Mouse (Mus musculus) kidney, postnatal 36 days (tissue): ENCODE measurements at regions not wholly inside any gene's neighbourhood (a gene's known extent, or its start where the extent isn't known, plus 50 kb on each side); places are given as distances from the start of the nearest gene placed in this dataset.

Experiments used
- DNase-seq, 2 experiments: peaks; one replicate each; pipeline ENCODE4 v3.0.0; 2021 to 2022; ENCODE audit warnings: mixed read lengths in 2 of 2

DNA sequence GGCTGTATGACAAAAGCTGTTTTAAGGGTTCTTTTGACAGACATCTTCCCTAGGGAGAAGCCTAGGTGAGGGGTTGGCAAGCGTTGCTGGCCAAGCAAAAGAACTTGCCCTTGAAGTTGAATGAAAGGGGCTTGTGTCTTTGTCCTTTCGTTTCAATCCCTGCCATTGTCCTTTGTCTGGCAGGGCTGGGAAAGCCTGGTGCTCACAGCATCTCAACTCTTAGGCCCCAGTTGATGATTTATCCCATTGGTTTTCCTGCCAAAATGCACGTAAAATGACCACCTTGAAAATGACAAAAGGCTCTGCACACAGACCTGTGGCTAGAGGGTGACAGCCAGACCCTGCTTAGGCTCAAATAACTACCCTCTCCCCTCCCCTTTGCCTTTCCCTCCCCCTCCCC lies 153.9 kb upstream of the Id2 start:
- DNase-seq: peak; percentile 30 to 42

DNA sequence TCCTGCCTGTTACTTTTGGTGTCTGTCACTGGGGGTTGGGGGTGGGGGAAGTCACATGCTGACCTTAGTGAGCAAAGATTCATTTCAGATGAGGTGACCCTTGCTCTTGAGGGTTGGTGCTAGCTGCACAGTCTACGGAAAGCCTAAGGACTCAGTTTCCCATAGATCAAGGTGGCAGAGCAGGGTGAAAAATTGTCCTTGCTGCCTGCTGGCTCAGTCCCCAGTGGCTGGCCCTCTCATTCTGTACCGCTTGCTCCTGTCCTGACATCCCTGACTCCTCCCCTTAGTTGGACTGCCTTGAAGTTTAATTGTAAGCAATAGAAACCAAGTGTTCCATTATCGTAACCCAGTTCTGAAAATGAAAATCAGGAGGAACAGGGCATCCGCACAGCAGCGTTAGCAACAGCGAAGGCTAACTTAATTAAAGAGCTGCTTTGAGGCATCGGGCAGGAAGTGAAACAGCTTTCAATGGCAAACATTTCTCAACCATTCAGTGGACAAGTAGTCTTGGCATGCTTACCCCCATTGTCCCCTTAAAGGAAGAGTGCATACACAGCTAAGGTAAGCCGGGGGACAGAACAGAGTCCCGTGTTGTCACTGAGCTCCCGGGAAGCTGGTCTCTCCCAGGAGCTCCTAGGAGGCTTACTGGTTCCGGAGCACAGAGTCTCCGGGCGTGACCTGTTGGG lies 151.9 kb upstream of the Id2 start:
- DNase-seq: peak; percentile 74 to 77

DNA sequence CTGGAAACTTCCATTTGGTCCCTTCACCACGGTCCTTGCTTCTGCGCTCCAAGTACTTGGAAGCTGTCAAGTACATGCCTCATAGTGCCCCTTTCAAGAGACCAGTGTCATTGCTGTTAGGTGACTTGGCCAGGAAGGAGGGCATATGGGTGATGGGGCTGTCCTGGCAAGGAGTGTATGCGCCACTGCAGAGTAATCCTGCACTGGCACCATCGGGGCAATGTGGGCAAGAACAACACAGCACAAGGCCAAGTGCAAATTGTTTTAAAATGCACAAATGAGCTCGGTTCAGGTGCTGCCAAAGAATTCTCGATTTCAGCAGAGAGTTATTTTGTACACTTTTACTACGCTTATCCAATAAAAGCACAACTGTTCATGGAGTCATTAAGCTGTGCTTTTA lies 149.6 kb upstream of the Id2 start:
- DNase-seq: no peak

DNA sequence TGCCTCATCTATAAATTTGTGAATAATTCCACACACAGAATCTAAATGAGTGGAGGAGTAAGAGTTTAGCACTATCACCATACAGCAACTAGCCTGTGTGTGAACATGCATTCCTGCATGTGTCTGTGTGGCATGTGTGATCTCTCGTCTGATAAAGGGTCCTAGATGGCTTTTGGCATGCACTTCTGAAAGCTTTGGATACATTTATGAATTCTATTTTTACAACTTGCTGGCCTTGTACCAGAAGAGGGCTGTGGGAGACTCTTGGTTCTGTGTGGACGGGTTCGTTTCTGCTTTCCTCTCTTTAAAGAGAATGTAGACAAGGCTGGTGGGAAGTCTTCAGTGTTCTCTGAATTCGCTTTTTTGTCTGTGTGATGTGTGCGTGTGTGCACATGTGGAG lies 148.7 kb upstream of the Id2 start:
- no peak for DNase-seq

DNA sequence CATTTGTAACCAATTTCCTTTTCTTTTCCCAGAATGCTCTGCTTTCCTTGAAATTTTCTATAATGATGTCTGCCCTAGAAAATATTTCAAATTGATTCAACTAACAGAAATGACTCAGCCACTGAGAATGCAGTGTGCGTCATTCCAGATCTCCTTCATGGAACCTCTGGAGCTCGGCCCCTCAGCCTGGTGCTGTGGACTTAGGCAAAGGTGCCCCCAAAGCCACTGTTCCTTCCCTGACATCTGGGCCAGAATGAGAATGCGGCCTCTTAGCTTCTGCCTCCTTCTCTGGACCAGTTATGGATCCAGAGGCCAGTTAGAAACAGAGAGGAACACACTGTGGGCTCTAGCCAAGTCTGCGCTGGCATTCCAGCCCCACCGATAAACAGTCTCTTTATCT lies 148.3 kb upstream of the Id2 start:
- no peak for DNase-seq

DNA sequence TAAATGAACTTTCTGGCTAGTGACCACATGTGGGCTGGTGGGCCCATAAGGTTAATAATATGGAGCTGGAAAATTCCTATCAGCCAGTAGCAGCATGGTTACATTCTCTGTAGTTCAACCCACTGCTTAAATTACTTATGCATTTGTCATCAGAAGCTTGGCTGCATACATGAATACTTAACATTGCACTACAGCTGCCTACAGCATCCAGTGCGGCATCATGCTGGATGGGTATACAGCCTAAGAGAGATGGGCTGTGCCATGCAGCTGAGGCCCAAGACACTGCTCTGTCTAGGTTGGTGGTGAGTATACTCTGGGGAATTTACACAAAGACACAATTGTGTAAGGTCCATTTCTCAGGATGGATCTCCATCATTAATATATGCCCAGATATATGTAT lies 147.7 kb upstream of the Id2 start:
- DNase-seq: no peak

DNA sequence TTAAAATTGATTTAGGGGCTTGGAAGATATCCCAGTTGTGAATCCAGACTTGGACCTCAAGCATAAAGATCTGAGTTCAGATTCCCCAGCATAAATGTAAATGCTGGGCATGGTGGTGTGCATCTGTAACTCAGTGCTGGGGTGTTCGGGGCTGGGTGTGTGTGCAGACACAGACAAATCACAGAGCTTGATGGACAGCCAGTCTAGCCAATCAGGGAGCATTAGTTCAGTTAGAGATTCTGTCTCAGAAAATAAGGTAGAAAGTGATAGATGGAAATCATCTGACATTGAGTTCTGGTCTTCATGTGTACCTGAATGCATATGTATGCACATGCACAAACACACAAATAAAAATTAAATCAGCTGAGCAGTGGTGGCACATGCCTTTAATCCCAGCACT lies 147.0 kb upstream of the Id2 start:
- DNase-seq: no peak

DNA sequence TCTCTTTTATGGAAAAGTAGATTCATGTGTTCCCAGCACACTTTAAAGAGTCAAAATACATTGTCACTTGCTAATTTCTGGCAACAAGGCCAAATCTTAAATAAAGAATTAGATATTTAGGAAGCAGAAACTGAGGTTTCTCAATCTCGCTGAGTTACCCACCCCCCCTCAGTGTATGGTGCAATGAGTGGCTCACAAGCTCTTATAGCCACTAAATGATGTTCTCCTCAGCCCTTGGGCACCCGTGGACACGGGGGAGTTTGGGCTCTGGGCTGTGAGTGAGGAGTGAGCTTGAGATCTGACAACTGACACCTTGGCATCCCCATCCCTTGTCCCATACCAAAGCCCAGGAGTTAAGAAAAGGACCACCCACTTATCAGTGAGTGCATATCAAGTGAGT lies 145.4 kb upstream of the Id2 start:
- DNase-seq: no peak

DNA sequence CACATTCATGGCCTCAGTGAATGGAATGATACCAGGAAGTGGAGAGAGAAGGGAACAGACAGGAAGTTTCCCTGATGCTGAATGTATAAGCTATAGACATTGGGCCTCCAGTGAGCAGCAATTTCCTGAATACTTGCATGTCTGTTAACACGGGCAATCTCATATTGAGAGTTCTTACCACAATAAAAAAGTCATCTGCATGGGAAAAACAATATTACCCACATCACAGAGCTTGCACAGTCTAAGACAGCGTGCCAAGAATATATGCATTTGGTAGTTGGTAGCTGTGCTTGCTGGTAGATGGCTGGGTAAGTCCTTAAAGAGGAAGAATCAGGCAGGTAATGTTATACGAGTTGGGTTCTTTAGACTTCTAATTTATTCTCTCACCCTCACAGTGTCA lies 144.7 kb upstream of the Id2 start:
- DNase-seq: no peak

DNA sequence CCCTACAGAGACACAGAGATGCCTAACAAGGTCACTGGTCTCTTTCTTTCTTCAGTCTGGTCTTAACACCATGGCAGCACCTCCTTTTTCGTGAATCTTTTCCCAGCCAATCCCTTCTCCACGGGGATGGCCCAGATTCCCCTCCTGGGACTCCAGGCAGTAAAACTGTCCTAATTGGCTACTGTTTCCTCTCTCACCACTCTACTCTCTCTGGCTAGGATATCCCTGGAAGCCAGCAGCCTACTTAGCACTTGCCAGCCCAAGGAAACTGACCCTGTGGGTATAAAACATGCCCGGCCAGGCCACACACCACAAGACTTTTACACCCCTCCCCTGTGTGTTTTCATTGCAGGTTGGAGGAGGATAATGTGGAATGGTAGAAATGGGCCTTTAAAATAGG lies 143.9 kb upstream of the Id2 start:
- DNase-seq: no peak

DNA sequence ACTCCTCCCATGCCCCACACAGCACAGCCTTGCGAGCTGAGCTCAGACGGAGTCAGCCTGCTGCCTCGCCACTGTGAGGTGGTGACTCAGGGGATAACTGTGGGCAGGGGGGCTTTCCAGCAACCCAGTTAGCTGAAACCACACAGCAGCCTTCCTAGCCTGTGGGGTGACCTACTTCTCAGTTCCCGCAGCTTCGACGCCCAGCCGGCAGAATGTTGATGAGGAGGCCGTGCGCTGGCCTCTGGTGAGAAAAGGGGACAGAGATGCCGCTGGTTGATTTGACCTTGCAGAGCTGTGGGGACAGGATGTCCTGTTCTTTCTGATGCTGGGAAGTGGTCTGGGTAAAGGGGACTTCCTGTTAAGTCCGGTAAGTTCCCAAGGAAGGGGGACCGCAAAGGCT lies 143.2 kb upstream of the Id2 start:
- peak; percentile 14 to 16 for DNase-seq

DNA sequence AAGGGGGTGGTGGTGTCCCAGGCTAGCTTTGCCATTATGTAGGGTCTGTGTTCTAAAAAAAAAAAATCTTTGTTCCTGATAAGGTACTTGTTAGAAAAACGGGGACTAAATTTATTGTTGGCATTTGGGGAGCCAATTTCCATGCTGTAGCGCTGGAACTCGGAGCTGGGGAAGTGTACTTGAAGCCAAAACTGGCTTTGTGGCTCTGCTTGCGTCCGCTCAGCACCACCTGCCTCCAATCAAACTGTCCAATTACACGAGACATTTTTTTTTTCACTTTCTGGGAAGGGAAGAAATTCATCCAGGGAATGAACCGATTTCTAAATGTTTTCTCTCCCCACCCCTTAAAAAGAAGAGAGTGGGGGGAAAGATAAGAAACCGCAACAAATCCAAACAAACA lies 138.1 kb upstream of the Id2 start:
- DNase-seq: no peak

DNA sequence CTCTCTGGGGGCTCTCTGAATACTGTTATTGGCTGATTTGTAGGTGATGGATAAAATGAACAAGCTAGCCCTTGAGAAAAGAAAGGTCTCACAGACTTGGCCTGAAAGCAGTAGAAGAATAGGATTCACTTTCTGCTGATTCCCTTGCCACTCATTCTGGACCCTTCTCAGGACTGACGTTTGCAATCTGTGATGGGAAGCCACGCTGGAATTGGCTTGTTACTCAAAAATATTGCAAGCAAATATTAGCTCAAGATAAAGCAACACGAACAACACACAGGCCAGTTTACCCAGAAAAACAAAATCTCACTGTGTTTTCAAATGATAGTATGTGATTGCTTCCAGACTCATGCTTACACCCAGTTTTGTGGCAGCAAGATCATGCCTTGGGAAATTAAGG lies 137.7 kb upstream of the Id2 start:
- DNase-seq: no peak

DNA sequence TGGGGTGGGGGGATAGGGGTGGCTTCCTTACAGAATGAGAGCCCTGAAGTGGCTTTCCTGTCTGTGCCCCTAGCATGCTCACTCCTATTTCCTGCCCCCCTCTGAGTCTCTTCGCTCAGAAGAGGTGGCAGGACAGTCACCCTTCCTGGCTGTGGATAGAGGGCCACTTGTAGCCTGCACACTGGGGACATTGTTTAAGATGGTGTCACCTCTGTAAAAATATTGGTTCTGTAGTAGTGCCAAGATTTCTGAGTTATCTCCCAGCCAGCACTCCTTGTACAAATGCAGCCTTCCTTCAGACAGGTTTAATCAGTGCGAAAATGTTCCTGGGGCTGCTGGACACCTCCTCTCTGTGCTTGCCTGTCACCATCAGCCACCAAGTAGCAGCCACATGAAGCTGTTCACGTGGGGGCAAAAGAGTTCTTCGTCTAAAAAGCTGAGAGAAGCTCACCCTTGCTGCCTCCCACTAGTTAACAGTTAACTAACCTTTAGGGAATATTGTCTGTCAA lies 136.1 kb upstream of the Id2 start:
- peak; percentile 30 to 59 for DNase-seq

DNA sequence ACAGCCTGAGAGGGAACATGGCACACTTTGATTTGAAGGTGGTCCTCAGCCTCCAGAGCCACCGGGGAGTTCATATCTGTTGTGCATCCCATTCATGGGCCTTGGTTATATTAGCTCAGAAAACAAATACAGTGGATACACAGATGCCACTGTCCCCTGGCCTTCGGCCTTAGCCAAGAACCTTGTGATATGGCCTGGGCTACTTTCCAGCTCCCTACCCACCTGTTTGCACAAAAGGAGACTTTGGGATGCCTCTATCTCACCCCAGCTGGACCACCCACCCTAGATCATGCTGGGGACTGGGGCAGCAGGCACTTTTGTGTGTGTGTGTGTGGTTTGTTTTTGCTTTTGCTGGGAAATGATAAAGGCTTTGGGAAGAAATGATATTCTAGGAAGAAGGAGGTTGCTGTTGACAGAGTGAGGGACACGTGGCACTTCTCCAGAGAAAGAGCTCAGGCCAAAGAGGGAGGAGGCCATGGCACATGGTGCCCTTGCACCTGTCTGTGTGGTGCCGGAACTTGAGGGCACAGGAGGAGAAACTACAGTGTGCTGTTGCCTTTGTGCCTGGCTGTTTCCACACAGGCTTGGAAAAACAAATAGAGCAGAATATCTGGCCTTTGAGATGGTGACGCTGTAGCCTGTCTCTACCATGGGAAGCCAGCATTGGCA lies 135.6 kb upstream of the Id2 start:
- peak in 1 of 2 experiments; percentile 38 for DNase-seq

DNA sequence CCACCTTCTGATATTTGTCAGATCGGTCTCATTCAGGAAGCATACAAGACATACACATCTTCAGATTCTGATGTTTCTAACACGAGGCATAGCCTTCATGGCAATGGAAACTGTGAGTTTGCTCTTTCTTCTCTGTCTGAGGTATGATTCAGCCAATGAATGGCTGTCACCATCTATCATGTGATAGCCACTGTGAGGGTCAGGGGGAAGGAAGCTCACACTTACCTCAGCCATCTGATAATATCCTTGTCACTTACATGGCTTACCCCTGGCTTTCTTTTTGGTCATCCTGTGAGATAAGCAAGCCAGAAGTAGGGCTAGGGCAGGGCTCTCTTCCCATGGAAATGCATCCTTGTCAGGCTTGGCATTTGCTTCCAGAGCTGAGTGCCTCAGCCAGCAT lies 131.8 kb upstream of the Id2 start:
- no peak for DNase-seq

DNA sequence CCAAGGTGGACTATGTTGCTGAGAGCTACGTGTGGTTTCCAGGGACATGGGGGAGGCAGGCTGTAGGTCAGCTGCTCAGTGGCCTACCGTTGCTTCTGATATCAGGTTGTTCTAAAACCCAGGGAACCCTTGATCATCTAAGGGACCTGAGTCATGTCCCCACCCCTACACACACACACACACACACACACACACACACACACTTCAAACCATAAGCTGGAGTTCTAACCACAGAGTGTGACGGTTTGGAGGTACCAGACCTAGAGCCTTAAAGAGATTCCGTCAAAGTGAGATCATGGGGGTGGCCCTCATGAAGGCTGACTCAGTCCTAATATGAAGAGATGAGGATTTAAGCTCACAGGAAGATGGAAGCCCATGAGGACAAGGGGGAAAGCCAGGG lies 130.8 kb upstream of the Id2 start:
- no peak for DNase-seq

DNA sequence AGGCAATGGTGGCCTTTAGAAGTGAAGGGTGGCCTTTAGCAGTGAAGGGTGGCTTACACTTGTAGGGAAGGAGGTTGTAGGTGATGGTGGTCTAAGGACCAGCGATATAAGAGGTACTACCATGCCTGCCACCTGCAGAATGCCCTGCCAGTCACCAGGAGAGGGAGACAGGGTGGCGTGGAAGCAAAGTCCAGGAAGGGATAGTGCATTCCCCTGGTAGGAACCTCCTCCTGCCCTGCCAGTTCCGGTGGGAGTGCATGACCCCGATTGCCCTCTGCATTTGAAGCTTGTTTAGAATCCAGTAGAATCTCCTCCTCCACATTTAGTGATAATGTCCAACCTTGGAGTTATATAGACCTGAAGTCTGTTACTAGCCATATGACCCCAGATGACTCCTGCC lies 127.7 kb upstream of the Id2 start:
- DNase-seq: peak; percentile 74 to 76

DNA sequence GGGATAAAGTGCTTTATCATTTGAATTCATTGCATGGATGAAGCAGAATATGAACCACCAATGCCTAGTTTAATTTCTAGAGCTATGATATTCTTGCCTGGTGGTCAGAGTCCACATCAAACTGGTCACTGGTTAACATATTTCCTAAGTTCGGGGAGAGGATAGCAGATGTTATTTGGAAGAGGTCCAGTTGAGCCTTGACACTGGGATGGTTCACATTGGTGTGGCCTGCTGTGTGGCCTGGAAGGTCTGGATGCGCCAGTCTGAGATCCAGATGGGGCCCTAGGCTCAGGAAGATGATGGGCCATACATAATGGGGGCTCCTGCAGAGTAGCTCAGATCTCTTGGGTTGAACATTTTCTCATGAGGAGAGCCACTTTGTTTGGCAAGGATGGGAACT lies 127.3 kb upstream of the Id2 start:
- peak; percentile 58 to 74 for DNase-seq

DNA sequence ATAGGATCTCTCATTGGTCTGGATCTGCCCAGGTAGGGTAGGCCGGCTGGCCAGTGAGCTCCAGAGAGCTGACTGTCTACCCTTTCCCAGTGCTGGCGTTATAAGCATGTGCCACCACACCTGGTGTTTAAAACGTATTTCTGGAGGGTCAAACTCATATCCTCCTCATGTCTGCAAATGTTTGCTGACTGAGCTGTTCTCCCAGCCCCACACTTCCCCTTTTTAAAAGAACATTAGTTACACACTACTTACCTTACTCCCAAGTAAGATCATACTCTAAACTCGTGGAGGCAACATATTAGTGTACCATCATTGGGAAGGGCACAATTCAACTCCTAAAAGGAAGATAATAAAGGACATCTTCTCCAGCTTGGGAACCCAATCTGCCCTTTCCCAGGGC lies 126.6 kb upstream of the Id2 start:
- DNase-seq: no peak

DNA sequence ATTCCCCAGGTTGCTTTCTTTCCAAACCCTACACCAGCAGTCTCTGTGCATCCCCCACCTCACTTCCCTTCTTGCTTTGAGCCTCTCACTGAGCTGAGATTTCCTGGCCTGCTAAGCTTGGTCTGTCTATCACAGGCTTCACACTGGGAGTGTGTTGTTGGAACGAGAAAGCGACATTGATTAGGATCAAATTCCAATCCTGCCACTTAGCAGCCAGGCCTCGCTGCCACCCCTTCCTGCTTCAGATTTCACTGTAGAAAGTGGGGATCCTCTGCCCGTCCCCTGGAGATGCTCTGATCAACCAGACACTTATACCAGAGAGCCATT lies 123.8 kb upstream of the Id2 start:
- DNase-seq: no peak

DNA sequence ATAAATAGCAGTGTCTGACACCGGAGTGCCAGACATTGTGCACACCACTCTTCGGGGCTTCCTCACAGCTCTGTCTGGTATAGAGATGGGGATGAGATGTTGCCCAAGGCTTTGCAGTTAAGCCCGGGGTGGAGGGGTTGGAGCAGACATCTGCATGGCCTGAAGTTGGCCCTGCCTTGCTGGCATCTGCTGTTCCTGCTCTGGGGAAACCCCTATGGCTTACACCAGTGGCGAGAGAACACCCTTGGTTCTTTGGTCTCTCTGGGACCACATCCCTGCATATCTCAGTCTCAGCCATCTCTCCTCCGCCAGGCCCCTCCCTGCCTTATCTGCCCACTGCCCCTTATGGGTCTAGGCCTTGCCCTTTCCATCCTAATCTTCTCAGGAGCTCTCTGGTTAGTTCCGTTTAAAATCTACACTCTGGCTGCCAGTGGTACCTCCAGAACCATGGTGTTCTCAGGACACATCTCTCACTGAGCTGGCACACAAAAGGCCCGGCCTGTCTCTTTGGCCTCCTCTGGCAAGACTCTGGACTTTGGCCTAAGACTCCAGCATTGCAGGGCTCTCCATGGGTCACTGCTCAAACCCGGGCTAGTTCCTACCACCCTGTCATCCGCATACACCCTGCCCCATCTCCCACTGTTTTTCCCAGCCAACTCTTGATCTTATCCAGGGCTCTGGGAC lies 123.3 kb upstream of the Id2 start:
- peak; percentile 82 to 93 for DNase-seq

DNA sequence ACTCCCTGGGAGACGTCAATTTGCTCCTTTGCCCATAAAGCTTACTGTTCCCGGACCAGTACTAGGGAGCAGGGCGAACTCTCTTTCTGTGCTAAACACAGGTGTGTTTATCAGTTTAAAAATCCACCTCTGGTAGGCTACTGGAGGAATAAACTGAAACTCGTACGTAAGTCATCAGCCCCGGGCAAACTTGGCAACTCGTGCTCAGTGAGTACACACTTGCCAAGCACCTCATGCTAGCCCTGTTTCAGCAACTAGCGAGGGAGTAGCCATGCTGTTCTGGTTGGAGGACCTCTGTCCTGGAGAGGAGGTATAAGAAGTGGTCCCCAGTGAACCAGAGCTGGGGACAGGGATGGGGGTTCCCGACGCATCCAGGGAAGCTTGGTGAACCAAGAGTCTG lies 122.6 kb upstream of the Id2 start:
- DNase-seq: peak; percentile 71 to 76

DNA sequence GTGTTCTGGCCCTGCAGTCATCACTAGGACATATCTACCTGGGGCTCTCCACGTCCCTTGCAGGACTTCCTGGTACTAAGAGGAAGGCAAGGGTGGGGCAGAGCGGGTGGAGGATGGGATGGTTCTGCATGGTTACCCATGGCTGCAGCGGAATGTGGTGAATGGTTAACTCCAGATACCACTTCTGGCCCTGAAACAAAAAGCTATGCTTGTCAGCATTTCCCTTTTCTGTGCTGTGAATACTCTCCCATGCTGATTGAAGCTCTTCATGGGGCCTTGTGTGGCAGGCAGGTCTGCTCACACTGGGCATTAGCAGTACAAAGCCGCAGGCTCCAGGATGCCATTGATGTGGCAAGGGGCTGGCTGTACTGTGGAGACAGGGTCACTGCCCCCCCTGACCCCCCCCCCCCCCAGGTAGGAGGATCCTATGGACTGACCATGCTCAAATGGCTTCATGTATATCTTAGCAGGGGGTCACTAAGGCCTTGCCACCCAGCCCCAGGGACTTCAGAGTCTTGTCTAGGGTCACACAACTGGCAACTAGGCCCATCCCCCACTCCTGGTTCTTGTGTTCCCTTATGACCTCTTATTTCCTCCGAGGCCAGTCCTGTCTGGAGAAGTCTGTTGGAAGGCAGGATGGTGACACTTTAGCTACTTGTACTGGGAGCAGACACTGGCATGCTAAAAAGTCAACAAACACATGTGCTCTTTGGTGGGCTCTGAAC lies 120.0 kb upstream of the Id2 start:
- DNase-seq: peak; percentile 85 to 93
